Mouse (Mus musculus): Measurements from ENCODE around the gene Clybl. TPM values are rescaled to one million over a fixed set of nuclear protein-coding genes. Genes with fewer than 3 reads are reported as not detected.
A peak's percentile ranks its signal among the peaks of the same experiment; 100 is the strongest.

Clybl gene
- polyA plus RNA-seq, 1 experiment from 2014 or later: 27.1 TPM

DNA sequence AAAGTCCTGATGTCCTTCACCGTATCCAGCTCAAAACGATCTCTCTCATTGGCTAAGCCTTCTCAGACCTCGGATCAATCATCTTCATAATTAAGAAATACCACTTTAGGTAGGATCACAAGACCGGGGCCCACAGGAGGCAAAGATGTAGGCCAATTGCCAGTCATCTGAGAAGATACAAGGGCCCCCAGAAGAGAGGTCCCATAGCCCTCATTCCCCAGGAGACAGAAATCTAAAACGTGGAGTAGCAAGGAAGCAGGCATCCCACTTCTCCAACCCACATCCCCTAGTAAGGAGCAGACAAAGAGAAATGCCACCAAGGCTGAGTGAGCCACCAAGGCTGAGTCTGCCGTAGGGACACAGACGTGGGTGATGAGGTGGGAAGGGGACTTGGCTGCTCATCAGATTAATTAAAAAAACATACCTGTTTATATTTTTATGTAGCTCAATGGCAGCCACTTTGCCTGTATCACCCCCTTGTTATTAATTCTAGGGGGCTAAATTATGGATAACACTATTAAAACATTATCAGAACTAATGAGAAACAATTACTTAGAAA, 223.2 kb downstream of the Clybl start:
- Histone ChIP-seq H3K36me3 (ENCODE audit: control insufficient read depth, insufficient read depth, low read length) (no peaks in the 10 kb centered on the region), H3K4me1 (ENCODE audit: control insufficient read depth, insufficient read depth, low read length) (peaks cover 7% of the 10 kb centered on the region), H3K27ac (replicated peaks; ENCODE audit: low read depth, low read length) (no peak overlapping the region), H3K27me3 (replicated peaks; ENCODE audit: control insufficient read depth, insufficient read depth, low read length) (peaks cover 60% of the 10 kb centered on the region), H3K4me2 (ENCODE audit: low read depth, low read length) (no peak overlapping the region), H3K4me3 (ENCODE audit: low read depth, low read length) (no peak overlapping the region), H3K9me3 (ENCODE audit: control insufficient read depth, low read length) (no peaks in the 10 kb centered on the region), H3K9ac (ENCODE audit: low read depth, low read length) (no peak overlapping the region)
- 72% methylated on average over 7 of the region's 7 CpGs for WGBS
- ATAC-seq (ENCODE audit: low read depth): no peak
- no peak for DNase-seq (ENCODE audit: low spot score)

DNA sequence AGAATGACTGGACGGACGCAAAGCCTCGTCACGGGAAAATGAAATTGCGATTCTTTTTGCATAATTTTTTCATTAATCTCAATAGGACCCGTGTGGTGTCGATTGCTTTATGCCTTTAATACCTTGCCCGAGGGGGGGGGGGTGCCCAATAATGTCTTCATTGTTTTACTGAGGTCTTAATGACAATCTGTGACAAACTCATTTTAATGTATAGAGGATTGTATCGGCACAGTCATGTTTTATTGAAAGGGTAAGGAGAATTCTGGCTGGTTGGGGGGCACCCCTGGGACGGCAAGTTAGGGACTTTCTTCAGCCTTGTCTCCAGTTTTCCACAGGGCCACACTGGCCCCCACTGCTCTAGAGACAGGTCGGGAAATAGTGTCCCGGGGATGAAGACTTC, 223.7 kb downstream of the Clybl start:
- H3K4me1 ChIP-seq (ENCODE audit: control insufficient read depth, insufficient read depth, low read length): peaks cover 7% of the 10 kb centered on the region
- H3K9ac ChIP-seq (ENCODE audit: low read depth, low read length): no peak overlapping the region
- no peaks in the 10 kb centered on the region for H3K36me3 ChIP-seq (ENCODE audit: control insufficient read depth, insufficient read depth, low read length)
- H3K9me3 ChIP-seq (ENCODE audit: control insufficient read depth, low read length): no peaks in the 10 kb centered on the region
- H3K4me2 ChIP-seq (ENCODE audit: low read depth, low read length): no peak overlapping the region
- no peak overlapping the region for H3K27ac ChIP-seq (replicated peaks; ENCODE audit: low read depth, low read length)
- ATAC-seq (ENCODE audit: low read depth): no peak
- 49% methylated on average over 12 of the region's 12 CpGs for WGBS
- no peak for DNase-seq (ENCODE audit: low spot score)
- no peak overlapping the region for H3K4me3 ChIP-seq (ENCODE audit: low read depth, low read length)
- H3K27me3 ChIP-seq (replicated peaks; ENCODE audit: control insufficient read depth, insufficient read depth, low read length): peaks cover 64% of the 10 kb centered on the region

DNA sequence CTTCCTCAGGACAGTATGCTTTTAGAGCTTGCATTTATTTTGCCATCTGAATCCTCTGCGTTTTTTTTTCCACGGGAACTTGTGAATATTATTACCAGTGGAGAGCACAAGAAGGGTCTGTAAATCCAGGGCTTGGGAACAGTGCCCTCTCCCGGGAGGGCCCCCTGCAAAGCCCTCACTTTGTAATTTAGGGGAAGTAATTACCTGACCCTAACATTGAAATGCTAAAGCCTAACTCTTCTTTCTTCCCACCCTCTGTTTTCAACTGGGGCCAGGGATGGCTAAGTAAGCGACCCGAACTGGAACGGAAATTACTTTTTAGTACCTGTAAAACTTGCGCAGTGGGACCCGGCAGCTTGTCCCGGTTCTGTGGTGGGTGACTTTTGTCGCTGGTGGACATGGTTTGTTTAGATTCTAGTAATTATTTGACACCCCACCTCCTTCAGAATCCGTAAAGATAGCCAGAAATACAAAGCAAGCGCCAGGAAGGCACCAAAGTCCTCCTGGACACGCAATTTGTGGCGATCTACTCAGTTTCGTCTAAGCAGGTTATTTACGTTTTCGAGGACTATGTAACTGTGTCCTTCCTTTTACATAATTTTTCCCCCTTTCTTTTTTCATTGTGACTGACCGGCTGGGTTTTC, 224.5 kb downstream of the Clybl start:
- DNase-seq (ENCODE audit: low spot score) (no peak), ATAC-seq (ENCODE audit: low read depth) (no peak)
- Histone ChIP-seq H3K9ac (ENCODE audit: low read depth, low read length) (peak overlapping the region; percentile 58), H3K4me3 (ENCODE audit: low read depth, low read length) (peak overlapping the region; percentile 42), H3K27me3 (replicated peaks; ENCODE audit: control insufficient read depth, insufficient read depth, low read length) (peaks cover 61% of the 10 kb centered on the region), H3K36me3 (ENCODE audit: control insufficient read depth, insufficient read depth, low read length) (no peaks in the 10 kb centered on the region), H3K4me2 (ENCODE audit: low read depth, low read length) (peak overlapping the region; percentile 80), H3K9me3 (ENCODE audit: control insufficient read depth, low read length) (no peaks in the 10 kb centered on the region), H3K27ac (replicated peaks; ENCODE audit: low read depth, low read length) (no peak overlapping the region), H3K4me1 (ENCODE audit: control insufficient read depth, insufficient read depth, low read length) (peaks cover 7% of the 10 kb centered on the region)
- WGBS: 5% methylated on average over 18 of the region's 18 CpGs

DNA sequence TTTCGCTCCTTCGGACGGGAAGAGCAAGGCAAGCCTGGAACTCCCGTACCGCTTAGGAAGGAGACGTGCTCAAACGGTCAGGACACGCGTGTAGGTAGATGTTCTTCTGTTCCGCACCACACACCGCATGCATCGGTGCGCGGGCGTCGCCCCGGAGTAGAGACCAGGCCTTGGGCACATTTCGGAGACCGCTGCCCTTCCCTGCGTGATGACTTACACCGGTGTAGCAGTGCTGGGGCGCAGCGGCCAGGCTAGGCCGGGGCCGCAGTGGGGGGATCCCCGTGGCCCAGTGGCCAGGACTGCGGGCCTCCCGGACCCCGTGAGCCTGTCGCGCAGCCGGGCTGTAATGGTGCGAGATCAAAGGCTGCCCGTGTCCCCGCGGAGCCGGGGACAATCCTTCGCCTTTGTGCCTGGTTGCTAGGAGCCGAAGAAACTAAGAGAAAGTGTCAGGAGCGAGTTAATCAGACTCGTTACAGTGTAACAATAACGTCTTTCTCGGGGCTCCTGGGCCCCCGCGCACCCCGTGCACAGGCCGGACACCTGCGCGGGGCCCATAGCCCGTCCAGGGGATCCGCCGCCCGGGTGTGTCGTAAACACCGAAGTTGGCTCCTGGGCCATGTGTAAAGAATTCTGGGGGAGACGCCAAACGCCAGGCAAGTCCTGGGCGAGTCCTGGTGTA, 225.2 kb downstream of the Clybl start:
- WGBS: 5% methylated on average over 47 of the region's 58 CpGs
- peak; percentile 41 for ATAC-seq (ENCODE audit: low read depth)

DNA sequence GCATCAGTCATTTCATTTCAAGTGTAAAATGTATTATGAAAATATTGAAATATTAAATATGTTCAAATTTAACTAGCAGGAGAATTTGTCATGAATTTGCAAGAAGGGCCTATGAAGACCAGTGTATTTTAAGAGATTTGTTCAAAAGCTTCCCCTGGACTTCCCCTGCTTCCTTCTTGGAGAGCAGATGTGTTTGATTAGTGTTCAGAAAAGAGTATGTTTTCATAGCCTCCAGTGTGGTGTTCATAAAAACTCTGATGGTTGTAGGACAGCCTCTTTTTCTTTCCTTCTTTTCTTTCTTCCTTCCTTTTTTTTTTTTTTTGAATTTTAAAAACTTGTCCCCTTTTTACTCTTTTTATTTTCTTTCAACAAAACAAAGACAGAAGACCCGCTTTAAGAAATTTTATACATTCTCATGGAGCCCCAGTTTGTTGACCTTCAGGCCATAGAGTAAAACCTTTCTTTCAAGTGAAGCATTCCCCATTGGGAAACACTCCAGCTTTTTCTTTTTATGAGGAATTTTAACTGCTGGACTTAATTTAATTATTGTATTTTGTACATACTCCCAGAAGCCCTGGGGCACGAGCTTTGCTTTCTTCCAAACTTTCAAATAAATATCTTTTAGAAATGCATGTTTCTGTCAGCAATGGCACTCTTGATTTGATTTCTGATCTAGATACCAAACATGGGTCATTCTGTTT, 231.5 kb downstream of the Clybl start:
- peak; percentile 39 for DNase-seq (ENCODE audit: low spot score)
- WGBS: 33% methylated on average over 2 of the region's 2 CpGs
- no peak overlapping the region for H3K9ac ChIP-seq (ENCODE audit: low read depth, low read length)
- peaks cover 10% of the 10 kb centered on the region for H3K27me3 ChIP-seq (replicated peaks; ENCODE audit: control insufficient read depth, insufficient read depth, low read length)
- H3K4me3 ChIP-seq (ENCODE audit: low read depth, low read length): no peak overlapping the region
- no peak for ATAC-seq (ENCODE audit: low read depth)
- H3K9me3 ChIP-seq (ENCODE audit: control insufficient read depth, low read length): no peaks in the 10 kb centered on the region
- no peaks in the 10 kb centered on the region for H3K36me3 ChIP-seq (ENCODE audit: control insufficient read depth, insufficient read depth, low read length)
- H3K4me2 ChIP-seq (ENCODE audit: low read depth, low read length): no peak overlapping the region
- H3K27ac ChIP-seq (replicated peaks; ENCODE audit: low read depth, low read length): no peak overlapping the region
- no peaks in the 10 kb centered on the region; the same call in 1 of the 2 replicates for H3K4me1 ChIP-seq (ENCODE audit: control insufficient read depth, insufficient read depth, low read length)

More for the DNA sequence above, 225.2 kb downstream of the Clybl start:
- Histone ChIP-seq H3K4me3 (ENCODE audit: low read depth, low read length) (peak overlapping the region; percentile 42), H3K4me1 (ENCODE audit: control insufficient read depth, insufficient read depth, low read length) (peaks cover 7% of the 10 kb centered on the region), H3K9me3 (ENCODE audit: control insufficient read depth, low read length) (no peaks in the 10 kb centered on the region), H3K27ac (replicated peaks; ENCODE audit: low read depth, low read length) (no peak overlapping the region), H3K36me3 (ENCODE audit: control insufficient read depth, insufficient read depth, low read length) (no peaks in the 10 kb centered on the region), H3K9ac (ENCODE audit: low read depth, low read length) (peak overlapping the region; percentile 58), H3K4me2 (ENCODE audit: low read depth, low read length) (peak overlapping the region; percentile 80), H3K27me3 (replicated peaks; ENCODE audit: control insufficient read depth, insufficient read depth, low read length) (peaks cover 61% of the 10 kb centered on the region)
- no peak for DNase-seq (ENCODE audit: low spot score)

DNA sequence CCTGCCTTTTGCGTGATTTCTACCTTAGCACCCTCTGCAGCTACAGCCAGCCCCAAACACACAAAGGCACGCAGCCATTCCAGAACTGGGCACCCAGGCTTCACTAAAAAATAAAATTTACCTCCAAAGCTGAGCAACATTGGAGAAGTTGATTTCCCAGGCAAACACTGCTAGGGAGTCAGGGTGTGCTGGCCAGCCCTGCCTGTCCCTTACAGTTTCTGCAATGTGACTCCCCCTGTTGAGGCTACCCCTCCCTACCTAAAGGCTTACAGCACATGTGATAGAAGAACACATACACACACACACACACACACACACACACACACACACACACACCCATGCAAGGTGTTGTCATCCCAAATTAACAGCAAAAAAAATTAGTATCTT, 232.0 kb downstream of the Clybl start:
- Histone ChIP-seq H3K36me3 (ENCODE audit: control insufficient read depth, insufficient read depth, low read length) (no peaks in the 10 kb centered on the region), H3K4me2 (ENCODE audit: low read depth, low read length) (no peak overlapping the region)
- no peak for ATAC-seq (ENCODE audit: low read depth)

DNA sequence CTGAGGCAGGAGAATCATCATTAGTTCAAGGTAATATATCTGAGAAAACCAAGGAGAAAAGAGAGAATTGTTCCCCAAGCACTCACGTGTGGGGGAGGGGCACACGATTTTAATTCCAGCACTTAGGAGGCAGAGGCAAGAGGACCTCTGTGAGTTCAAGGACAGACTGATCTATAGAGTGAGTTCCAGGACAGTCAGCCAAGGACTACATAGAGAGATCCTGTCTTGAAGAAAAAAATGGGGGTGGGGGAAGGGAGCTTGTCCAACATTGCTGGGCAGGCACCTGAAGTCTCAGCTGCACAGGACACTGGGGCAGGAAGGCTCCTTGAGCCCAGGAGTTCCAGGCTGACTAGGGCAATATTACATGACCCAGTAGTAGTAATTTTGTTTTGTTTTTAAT, 233.3 kb downstream of the Clybl start:
- 0 out of 2 replicates have a peak, but pooled peaks cover 4% of the 10 kb centered on the region for H3K27me3 ChIP-seq (replicated peaks; ENCODE audit: control insufficient read depth, insufficient read depth, low read length)
- no peaks in the 10 kb centered on the region for H3K36me3 ChIP-seq (ENCODE audit: control insufficient read depth, insufficient read depth, low read length)
- no peak overlapping the region for H3K27ac ChIP-seq (replicated peaks; ENCODE audit: low read depth, low read length)
- WGBS: 88% methylated on average over 2 of the region's 2 CpGs
- H3K9ac ChIP-seq (ENCODE audit: low read depth, low read length): no peak overlapping the region
- H3K4me2 ChIP-seq (ENCODE audit: low read depth, low read length): no peak overlapping the region
- no peaks in the 10 kb centered on the region; the same call in 1 of the 2 replicates for H3K4me1 ChIP-seq (ENCODE audit: control insufficient read depth, insufficient read depth, low read length)
- H3K9me3 ChIP-seq (ENCODE audit: control insufficient read depth, low read length): no peaks in the 10 kb centered on the region
- DNase-seq (ENCODE audit: low spot score): no peak
- ATAC-seq (ENCODE audit: low read depth): no peak
- no peak overlapping the region for H3K4me3 ChIP-seq (ENCODE audit: low read depth, low read length)

More for the DNA sequence above, 232.0 kb downstream of the Clybl start:
- no peak for DNase-seq (ENCODE audit: low spot score)
- 50% methylated on average over 2 of the region's 2 CpGs for WGBS
- Histone ChIP-seq H3K9ac (ENCODE audit: low read depth, low read length) (no peak overlapping the region), H3K27me3 (replicated peaks; ENCODE audit: control insufficient read depth, insufficient read depth, low read length) (0 out of 2 replicates have a peak, but pooled peaks cover 5% of the 10 kb centered on the region), H3K4me1 (ENCODE audit: control insufficient read depth, insufficient read depth, low read length) (no peaks in the 10 kb centered on the region; the same call in 1 of the 2 replicates), H3K27ac (replicated peaks; ENCODE audit: low read depth, low read length) (no peak overlapping the region), H3K9me3 (ENCODE audit: control insufficient read depth, low read length) (no peaks in the 10 kb centered on the region), H3K4me3 (ENCODE audit: low read depth, low read length) (no peak overlapping the region)

DNA sequence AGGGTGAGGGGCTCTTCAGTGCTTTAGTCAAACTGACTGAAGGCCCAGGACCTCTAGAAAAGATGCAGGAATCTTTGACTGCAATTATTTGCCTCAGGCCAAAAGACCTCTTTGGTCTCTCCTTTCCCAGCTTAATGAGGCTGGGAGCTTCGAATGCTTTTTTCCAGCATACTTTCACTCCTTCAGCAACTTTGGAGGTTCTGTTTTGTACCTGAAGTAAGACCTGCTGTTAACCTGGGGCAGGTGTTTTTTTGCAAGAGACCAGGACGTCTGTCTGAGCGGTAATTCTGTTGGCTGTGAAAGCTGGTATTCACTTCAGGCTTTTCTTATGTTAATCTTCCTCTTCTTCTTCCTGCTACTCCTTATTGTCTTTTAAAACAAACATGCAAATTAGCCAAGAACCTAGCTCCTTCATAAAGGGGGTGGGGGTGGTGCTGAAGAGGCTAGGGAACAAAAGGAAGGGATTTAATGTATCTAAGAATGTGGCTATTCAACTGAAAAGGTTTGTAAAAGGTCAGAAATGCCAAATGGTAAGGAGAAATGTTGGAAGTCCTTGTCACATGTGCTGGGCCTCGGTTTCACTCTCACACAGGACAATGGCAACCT, 234.8 kb downstream of the Clybl start:
- no peak for DNase-seq (ENCODE audit: low spot score)
- Histone ChIP-seq H3K4me1 (ENCODE audit: control insufficient read depth, insufficient read depth, low read length) (no peaks in the 10 kb centered on the region; the same call in 1 of the 2 replicates), H3K9ac (ENCODE audit: low read depth, low read length) (no peak overlapping the region), H3K27me3 (replicated peaks; ENCODE audit: control insufficient read depth, insufficient read depth, low read length) (no peaks in the 10 kb centered on the region), H3K9me3 (ENCODE audit: control insufficient read depth, low read length) (no peaks in the 10 kb centered on the region), H3K27ac (replicated peaks; ENCODE audit: low read depth, low read length) (no peak overlapping the region), H3K4me2 (ENCODE audit: low read depth, low read length) (no peak overlapping the region), H3K36me3 (ENCODE audit: control insufficient read depth, insufficient read depth, low read length) (no peaks in the 10 kb centered on the region), H3K4me3 (ENCODE audit: low read depth, low read length) (no peak overlapping the region)
- WGBS: 27% methylated on average over 4 of the region's 4 CpGs
- no peak for ATAC-seq (ENCODE audit: low read depth)
